Mouse (Mus musculus) embryonic facial prominence, embryonic 13.5 days (tissue): Measurements from ENCODE around the gene Cbx5. TPM values are rescaled to one million over a fixed set of nuclear protein-coding genes. Genes with fewer than 3 reads are reported as not detected.

Experiments
- ATAC-seq: fragments of 200-750 bp; cut with Nextera tagmentation; 2 replicates; pipeline ENCODE4 v1.8.0; 2017; ENCODE audit warnings: low read depth; ENCODE audit not compliant: insufficient number of reproducible peaks, insufficient read depth, low FRiP score, low TSS enrichment
- H3K27ac ChIP-seq: fragments of 300-500 bp; sonication (generic); 2 replicates; pipeline ENCODE4 v1.5.1; 2015; ENCODE audit warnings: moderate library complexity, mild to moderate bottlenecking, inconsistent platforms
- H3K27me3 ChIP-seq: fragments of 300-500 bp; sonication (generic); 2 replicates; pipeline ENCODE4 v1.6.1; 2015; ENCODE audit warnings: mild to moderate bottlenecking, inconsistent platforms
- H3K36me3 ChIP-seq: fragments of 300-500 bp; sonication (generic); 2 replicates; pipeline ENCODE4 v1.6.1; 2015; ENCODE audit warnings: mild to moderate bottlenecking, inconsistent platforms
- H3K4me1 ChIP-seq: fragments of 300-500 bp; sonication (generic); 2 replicates; pipeline ENCODE4 v1.6.1; 2015; ENCODE audit warnings: inconsistent platforms
- H3K4me2 ChIP-seq: fragments of 300-500 bp; sonication (generic); 2 replicates; pipeline ENCODE4 v1.6.1; 2015; ENCODE audit warnings: moderate library complexity, mild to moderate bottlenecking, inconsistent platforms
- H3K4me3 ChIP-seq: fragments of 300-500 bp; sonication (generic); 2 replicates; pipeline ENCODE4 v1.5.1; 2015; ENCODE audit warnings: mild to moderate bottlenecking, inconsistent platforms
- H3K9ac ChIP-seq: fragments of 300-500 bp; sonication (generic); 2 replicates; pipeline ENCODE4 v1.6.1; 2015; ENCODE audit warnings: mild to moderate bottlenecking, inconsistent platforms
- H3K9me3 ChIP-seq: fragments of 300-500 bp; sonication (generic); 2 replicates; pipeline ENCODE4 v1.6.1; 2016; ENCODE audit warnings: inconsistent platforms
- WGBS: fragments of 180-500 bp; shearing (Covaris S2); methylation state at CpG from one replicate; pipeline ENCODE4 v1.1.7; 2015; ENCODE audit warnings: mixed read lengths; 5-methylcytosine and 5-hydroxymethylcytosine counted together
- microRNA counts: library from miRNA; unstranded; fragments of <30 nt; microRNA quantifications from one replicate; lab custom pipeline; 2016
- microRNA-seq: library from miRNA; unstranded; fragments of <30 nt; microRNA quantifications from one replicate; pipeline ENCODE4, GENCODE M21; 2016
- polyA plus RNA-seq: library from polyadenylated mRNA; unstranded; fragments of >200 nt; fragmentation: Nextera tagmentation; extraction: Ambion mirVana; gene quantifications from 2 replicates; pipeline ENCODE4 v1.2.1, GENCODE M21; 2015

Cbx5 gene
- polyA plus RNA-seq, 1 experiment from 2014 or later, result 137 TPM

- Histone ChIP-seq H3K9me3 (no peaks in the 10 kb centered on the region), H3K36me3 (no peaks in the 10 kb centered on the region), H3K4me1 (peaks cover 23% of the 10 kb centered on the region), H3K9ac (no peak overlapping the region), H3K27me3 (peaks cover 91% of the 10 kb centered on the region), H3K4me3 (peak overlapping the region; percentile 45; the same call in 1 of the 2 replicates), H3K27ac (no peak overlapping the region), H3K4me2 (peak overlapping the region; percentile 86)
- 11% methylated on average over 3 of the region's 3 CpGs for WGBS
- no peak for ATAC-seq
These were observed 92.3 kb downstream of the Cbx5 start for GRCm38 (mm10) chr15:103147422-103147690.

- peak; percentile 18 for ATAC-seq
These were observed 92.8 kb downstream of the Cbx5 start for GRCm38 (mm10) chr15:103146627-103147421.

DNA sequence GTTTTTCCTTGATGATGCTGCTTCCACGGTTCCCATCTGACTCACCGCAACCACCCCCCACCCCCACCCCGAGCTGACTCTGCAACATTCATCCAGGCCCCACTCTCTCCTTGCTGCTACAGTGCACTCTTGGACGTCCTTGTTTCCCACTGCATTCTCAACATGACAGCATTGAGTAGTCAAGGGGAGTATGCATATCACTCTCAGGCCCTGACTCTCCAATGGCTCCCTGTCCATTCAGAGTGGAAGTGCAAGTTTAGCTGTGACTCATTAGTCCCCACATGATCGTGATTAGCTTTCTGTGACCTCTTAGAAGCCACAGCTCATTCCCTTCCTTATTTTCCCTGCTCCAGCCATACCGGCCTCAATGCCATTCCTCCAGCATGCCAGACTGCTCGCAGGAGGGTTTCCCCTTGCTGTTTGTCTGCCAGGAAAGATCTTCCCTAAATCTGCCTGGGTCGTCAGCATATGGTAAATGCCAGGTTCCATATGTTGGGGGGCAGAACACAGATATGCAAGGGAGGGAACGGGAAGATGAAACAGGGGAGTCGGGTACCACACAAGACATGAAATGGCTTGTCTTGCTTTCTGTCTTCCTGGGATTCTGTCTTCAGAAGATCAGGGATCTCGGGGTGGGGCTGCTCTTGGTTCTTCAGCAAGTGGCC, 93.8 kb downstream of the Cbx5 start:
- peaks cover 23% of the 10 kb centered on the region for H3K4me1 ChIP-seq
- peaks cover 91% of the 10 kb centered on the region for H3K27me3 ChIP-seq
- H3K27ac ChIP-seq, result no peak overlapping the region
- H3K4me2 ChIP-seq, result 0 out of 2 replicates have a peak overlapping the region, but pooled peaks have one; percentile 86
- H3K4me3 ChIP-seq, result no peak overlapping the region
- H3K36me3 ChIP-seq, result no peaks in the 10 kb centered on the region
- WGBS, result 45% methylated on average over 11 of the region's 11 CpGs
- no peak for ATAC-seq
- H3K9ac ChIP-seq, result no peak overlapping the region
- H3K9me3 ChIP-seq, result no peaks in the 10 kb centered on the region

More at GRCm38 (mm10) chr15:103146627-103147421, 92.8 kb downstream of the Cbx5 start:
- H3K9ac ChIP-seq, result peak overlapping the region; percentile 67
- H3K4me1 ChIP-seq, result peaks cover 23% of the 10 kb centered on the region
- no peak overlapping the region for H3K27ac ChIP-seq
- H3K9me3 ChIP-seq, result no peaks in the 10 kb centered on the region
- peak overlapping the region; percentile 86 for H3K4me2 ChIP-seq
- H3K27me3 ChIP-seq, result peaks cover 88% of the 10 kb centered on the region
- no peaks in the 10 kb centered on the region for H3K36me3 ChIP-seq
- H3K4me3 ChIP-seq, result peak overlapping the region; percentile 45
- under 1% methylated on average over 57 of the region's 57 CpGs for WGBS

- Histone ChIP-seq H3K36me3 (no peaks in the 10 kb centered on the region), H3K4me1 (peaks cover 23% of the 10 kb centered on the region), H3K9ac (no peak overlapping the region), H3K4me3 (no peak overlapping the region), H3K9me3 (no peaks in the 10 kb centered on the region), H3K4me2 (no peak overlapping the region), H3K27me3 (peaks cover 94% of the 10 kb centered on the region), H3K27ac (no peak overlapping the region)
- 50% methylated on average over 3 of the region's 3 CpGs for WGBS
- no peak for ATAC-seq
These were observed 95.4 kb downstream of the Cbx5 start for GRCm38 (mm10) chr15:103144176-103144575.

MicroRNAs within 50 kb of the gene (microRNA counts, 519-probe panel; counts per million panel counts)
- 3,692 counts per million, percentile 82 among the panel's probes with 10 or more counts for microRNA mmu-miR-148b (lab: Ali Mortazavi, UCI)

Small RNA genes lying within 50 kb of the gene (microRNA-seq; reads per million reads assigned to microRNA genes)
- 164 reads per million, percentile 61 among the genes with 10 or more reads in this experiment for gene Mir148b

Other genes with a start within 250 kb of the Cbx5 start
- not detected in 2 replicates for gene Hoxc8, start 249.2 kb downstream of the Cbx5 start, polyA plus RNA-seq
- gene Hoxc6, start 241.6 kb downstream of the Cbx5 start, polyA plus RNA-seq, result not detected in 2 replicates
- gene Hoxc4, start 220.9 kb downstream of the Cbx5 start, polyA plus RNA-seq, result 0.73 and 1.7 TPM in 2 replicates
- 16.1 and 16.4 TPM in 2 replicates for gene Smug1, start 72.7 kb downstream of the Cbx5 start, polyA plus RNA-seq
- gene Hnrnpa1, start 616 bp upstream of the Cbx5 start, polyA plus RNA-seq, result 1,090 and 1,133 TPM in 2 replicates
- 2.4 and 2.9 TPM in 2 replicates for gene Nfe2, start 18.6 kb upstream of the Cbx5 start, polyA plus RNA-seq
- 254 and 287 TPM in 2 replicates for gene Copz1, start 32.9 kb upstream of the Cbx5 start, polyA plus RNA-seq
- 0.54 and 0.62 TPM in 2 replicates for gene Gpr84, start 70.8 kb upstream of the Cbx5 start, polyA plus RNA-seq
- gene Zfp385a, start 100.3 kb upstream of the Cbx5 start, polyA plus RNA-seq, result 10.9 and 12.2 TPM in 2 replicates
- 41.2 and 41.5 TPM in 2 replicates for gene Itga5, start 126.9 kb upstream of the Cbx5 start, polyA plus RNA-seq
- gene Gtsf1, start 190.7 kb upstream of the Cbx5 start, polyA plus RNA-seq, result not detected in 2 replicates
- gene Gtsf2, start 208.7 kb upstream of the Cbx5 start, polyA plus RNA-seq, result not detected in 2 replicates
- 2.4 and 2.8 TPM in 2 replicates for gene Nckap1l, start 214.0 kb upstream of the Cbx5 start, polyA plus RNA-seq